Comparison of ENCODE assay signal across 10 mouse cellular contexts in genomic region chr3:132085823-132086350, GRCm38 (mm10). TPM values are rescaled to one million over a fixed set of nuclear protein-coding genes. Genes with fewer than 3 reads are reported as not detected.
DNase-seq lines count a peak whose midpoint lies in the region; ATAC-seq lines count a peak whose summit lies in the region.
"Had no signal": no experiment of that assay in that cellular context is flagged by ENCODE, and none has a peak within 500 bp of the region (broad histone marks: within the 10 kb centered on the region; RNA-seq: fewer than 3 reads in every experiment).

No protein-coding gene starts in this region.

- peaks cover 14% of the 10 kb centered on the region for H3K27me3 ChIP-seq in intestine, embryonic 16.5 days (replicated peaks; ENCODE audit: control insufficient read depth, insufficient read depth, low read length)
- H3K27me3 ChIP-seq in midbrain, embryonic 16.5 days (ENCODE audit: control insufficient read depth, insufficient read depth, low read depth, low read length), result peaks cover 5% of the 10 kb centered on the region; the same call in 1 of the 2 replicates
- H3K27me3 ChIP-seq: CH12.LX had no signal

- peak; percentile 16 to 24 for DNase-seq in cerebellum, postnatal 14 days
- no peak for DNase-seq in cerebellum, adult 8-10 months
- peak; percentile 40 for DNase-seq in testis, postnatal 10 days (ENCODE audit: low spot score)
- DNase-seq in testis, postnatal 14 days (ENCODE audit: low spot score), result no peak
- no peak for DNase-seq in left cerebral cortex, adult 18-20 months (ENCODE audit: low spot score in 2 of 2)

- ATAC-seq in intestine, embryonic 16.5 days, result no peak
- no peak; the same call in 1 of the 2 replicates for ATAC-seq in midbrain, embryonic 16.5 days
- no peak for ATAC-seq in megakaryocyte-erythroid progenitor cell, adult 5-6 weeks (replicated peaks; ENCODE audit: low FRiP score, low TSS enrichment, poor library complexity, severe bottlenecking)

- H3K4me3 ChIP-seq in intestine, embryonic 16.5 days (ENCODE audit: low read length), result peak overlapping the region; percentile 49
- H3K4me3 ChIP-seq in midbrain, embryonic 16.5 days (ENCODE audit: low read depth, low read length), result peak overlapping the region; percentile 47
- H3K4me3 ChIP-seq: heart, adult 2 months had no signal

- H3K4me2 ChIP-seq in intestine, embryonic 16.5 days (ENCODE audit: low read depth, low read length), result peak overlapping the region; percentile 70
- peak overlapping the region; percentile 96 for H3K4me2 ChIP-seq in midbrain, embryonic 16.5 days (ENCODE audit: low read length)

- under 1% methylated on average over 23 of the region's 23 CpGs for WGBS in intestine, embryonic 16.5 days
- WGBS in midbrain, embryonic 16.5 days, result under 1% methylated on average over 23 of the region's 23 CpGs

- no peak overlapping the region for H3K27ac ChIP-seq in intestine, embryonic 16.5 days (ENCODE audit: low read length)
- no peak overlapping the region for H3K27ac ChIP-seq in midbrain, embryonic 16.5 days (ENCODE audit: low read length)
- H3K27ac ChIP-seq: heart, adult 2 months had no signal

- H3K36me3 ChIP-seq in intestine, embryonic 16.5 days (ENCODE audit: control insufficient read depth, insufficient read depth, low read length), result no peaks in the 10 kb centered on the region
- H3K36me3 ChIP-seq in midbrain, embryonic 16.5 days (ENCODE audit: control insufficient read depth, insufficient read depth, low read length), result no peaks in the 10 kb centered on the region

- peak overlapping the region; percentile 57 for H3K9ac ChIP-seq in intestine, embryonic 16.5 days (ENCODE audit: low read depth, low read length)
- H3K9ac ChIP-seq in midbrain, embryonic 16.5 days (ENCODE audit: low read depth, low read length), result peak overlapping the region; percentile 56

- H3K4me1 ChIP-seq in intestine, embryonic 16.5 days (ENCODE audit: control insufficient read depth, insufficient read depth, low read length), result peaks cover 13% of the 10 kb centered on the region
- peaks cover 16% of the 10 kb centered on the region for H3K4me1 ChIP-seq in midbrain, embryonic 16.5 days (ENCODE audit: control insufficient read depth, insufficient read depth, low read length)

- no peaks in the 10 kb centered on the region for H3K9me3 ChIP-seq in intestine, embryonic 16.5 days (ENCODE audit: control insufficient read depth, low read length)
- H3K9me3 ChIP-seq in midbrain, embryonic 16.5 days (replicated peaks; ENCODE audit: control insufficient read depth, low read length, poor library complexity, severe bottlenecking), result no peaks in the 10 kb centered on the region

RNA-seq across cellular contexts. Expression of gene Dkk2, which starts 0.8 kb away (rescaled TPM):
- polyA plus RNA-seq in intestine, embryonic 16.5 days (2015; fragmentation: Nextera tagmentation; extraction: Ambion mirVana), result 7.9 and 8.4 TPM in 2 replicates
- polyA plus RNA-seq in midbrain, embryonic 16.5 days (2015; fragmentation: Nextera tagmentation; extraction: Ambion mirVana), result 1.6 TPM in 2 replicates
- total RNA-seq in left cerebral cortex, adult 18-20 months (2021), result under 1 TPM; 0.40 to 0.77 TPM
- total RNA-seq in megakaryocyte-erythroid progenitor cell, adult 5-6 weeks (2014; fragmentation: Nextera tagmentation), result not detected in 2 replicates
- not detected in 2 replicates for total RNA-seq in megakaryocyte-erythroid progenitor cell, adult 5-6 weeks (2017)
- total RNA-seq: CH12.LX had no signal

Comparison
In these comparisons a context has a peak if more than half of its experiments do, and no peak if none do; other contexts are left out.
1. DNase-seq: peak in cerebellum, postnatal 14 days (2 of 2) and testis, postnatal 10 days (single experiment); none in cerebellum, adult 8-10 months (single experiment), testis, postnatal 14 days (single experiment) and left cerebral cortex, adult 18-20 months (0 of 2).